Mouse (Mus musculus) telencephalon, adult 2 months (tissue): ENCODE measurements around the gene Synpo2.
A peak's percentile ranks its signal among the peaks of the same experiment; 100 is the strongest.

Experiments used
- DNase-seq: peaks from one replicate; pipeline ENCODE4 v3.0.0-alpha.2; 2011; ENCODE audit warnings: low read depth, low spot score

Synpo2 gene

GRCm38 (mm10) chr3:123166450-123166849, 69.5 kb downstream of the Synpo2 start:
- no peak for DNase-seq

GRCm38 (mm10) chr3:123164183-123164582, 71.8 kb downstream of the Synpo2 start:
- DNase-seq: no peak

GRCm38 (mm10) chr3:123163192-123163523, 72.8 kb downstream of the Synpo2 start:
- no peak for DNase-seq

- no peak for DNase-seq
Measured at GRCm38 (mm10) chr3:123162289-123163191, 73.4 kb downstream of the Synpo2 start.

- DNase-seq: no peak
Measured at GRCm38 (mm10) chr3:123160792-123161191, 75.2 kb downstream of the Synpo2 start.

- peak; percentile 49 for DNase-seq
Measured at GRCm38 (mm10) chr3:123159139-123159824, 76.7 kb downstream of the Synpo2 start.

- DNase-seq: no peak
Measured at GRCm38 (mm10) chr3:123158579-123158978, 77.4 kb downstream of the Synpo2 start.

- DNase-seq: no peak
Measured at GRCm38 (mm10) chr3:123153337-123153736, 82.6 kb downstream of the Synpo2 start.

GRCm38 (mm10) chr3:123152911-123153310, 83.0 kb downstream of the Synpo2 start:
- no peak for DNase-seq

- peak; percentile 33 for DNase-seq
Measured at GRCm38 (mm10) chr3:123150523-123151135, 85.3 kb downstream of the Synpo2 start.

GRCm38 (mm10) chr3:123149380-123150162, 86.4 kb downstream of the Synpo2 start:
- DNase-seq: no peak

GRCm38 (mm10) chr3:123148641-123149040, 87.3 kb downstream of the Synpo2 start:
- DNase-seq: no peak

- no peak for DNase-seq
Measured at GRCm38 (mm10) chr3:123146557-123146956, 89.4 kb downstream of the Synpo2 start.

GRCm38 (mm10) chr3:123145942-123146341, 90.0 kb downstream of the Synpo2 start:
- DNase-seq: no peak

GRCm38 (mm10) chr3:123143412-123143811, 92.5 kb downstream of the Synpo2 start:
- DNase-seq: no peak

- DNase-seq: no peak
Measured at GRCm38 (mm10) chr3:123142298-123142697, 93.7 kb downstream of the Synpo2 start.

GRCm38 (mm10) chr3:123141069-123141468, 94.9 kb downstream of the Synpo2 start:
- DNase-seq: no peak

- no peak for DNase-seq
Measured at GRCm38 (mm10) chr3:123140134-123140533, 95.8 kb downstream of the Synpo2 start.

- DNase-seq: no peak
Measured at GRCm38 (mm10) chr3:123139619-123140018, 96.3 kb downstream of the Synpo2 start.

GRCm38 (mm10) chr3:123138274-123139003, 97.5 kb downstream of the Synpo2 start:
- DNase-seq: no peak

- no peak for DNase-seq
Measured at GRCm38 (mm10) chr3:123132101-123132500, 103.8 kb downstream of the Synpo2 start.
